Mouse (Mus musculus) myocyte (in vitro differentiated cells): Measurements from ENCODE around the gene Nepro. TPM values are rescaled to one million over a fixed set of nuclear protein-coding genes. Genes with fewer than 3 reads are reported as not detected.

ENCODE experiments used
- H3K27me3 ChIP-seq: one replicate; pipeline ENCODE4 v1.6.1; 2011; ENCODE audit not compliant: control insufficient read depth, insufficient read depth, insufficient read length
- H3K36me3 ChIP-seq: one replicate; pipeline ENCODE4 v1.6.1; 2011; ENCODE audit not compliant: control insufficient read depth, insufficient read depth
- H3K4me2 ChIP-seq: one replicate; pipeline ENCODE4 v1.6.1; 2011; ENCODE audit warnings: low read depth, control low read depth
- H3K4me3 ChIP-seq: one replicate; pipeline ENCODE4 v1.5.1; 2011; ENCODE audit warnings: mild to moderate bottlenecking, control low read depth, moderate library complexity
- H3K79me2 ChIP-seq: one replicate; pipeline ENCODE4 v1.6.1; 2011; ENCODE audit not compliant: control insufficient read depth, insufficient read depth
- H3ac ChIP-seq: one replicate; pipeline ENCODE4 v1.6.1; 2011; ENCODE audit not compliant: control insufficient read depth, insufficient read length
- CEBPB ChIP-seq: IDR thresholded peaks from 2 replicates; pipeline ENCODE4 v1.6.1; 2011; ENCODE audit warnings: mild to moderate bottlenecking, moderate library complexity; ENCODE audit not compliant: poor library complexity, insufficient read depth, severe bottlenecking
- E2F4 ChIP-seq: IDR thresholded peaks from one replicate; pipeline ENCODE4 v1.6.1; 2011; ENCODE audit warnings: mild to moderate bottlenecking, control low read depth, moderate library complexity; ENCODE audit not compliant: insufficient read depth
- MAX ChIP-seq: IDR thresholded peaks from one replicate; pipeline ENCODE4 v1.6.1; 2011; ENCODE audit warnings: low read depth, mild to moderate bottlenecking, control low read depth
- MYOD1 ChIP-seq, 3 experiments: IDR thresholded peaks; one replicate each; pipeline ENCODE4 v1.6.1; 2011; ENCODE audit warnings: control low read depth in 2 of 3, low read depth in 2 of 3, mild to moderate bottlenecking in 2 of 3, moderate library complexity in 1 of 3; ENCODE audit not compliant: insufficient read length in 2 of 3, control insufficient read depth in 1 of 3
- MYOG ChIP-seq, 3 experiments: IDR thresholded peaks; one replicate each; pipeline ENCODE4 v1.6.1; 2011; ENCODE audit warnings: control low read depth in 2 of 3, low read depth in 2 of 3, mild to moderate bottlenecking in 2 of 3; ENCODE audit not compliant: insufficient read length in 2 of 3, control insufficient read depth in 1 of 3, insufficient read depth in 1 of 3
- POLR2A ChIP-seq: IDR thresholded peaks from one replicate; pipeline ENCODE4 v1.6.1; 2011; ENCODE audit warnings: low read depth, mild to moderate bottlenecking, control low read depth, moderate library complexity; ENCODE audit not compliant: insufficient read length
- POLR2AphosphoS2 ChIP-seq: IDR thresholded peaks from one replicate; pipeline ENCODE4 v1.6.1; 2011; ENCODE audit warnings: low read depth, control low read depth; ENCODE audit not compliant: insufficient read length
- REST ChIP-seq: IDR thresholded peaks from one replicate; pipeline ENCODE4 v1.6.1; 2011; ENCODE audit warnings: mild to moderate bottlenecking, control low read depth, moderate library complexity; ENCODE audit not compliant: insufficient read depth, insufficient read length
- SRF ChIP-seq: IDR thresholded peaks from one replicate; pipeline ENCODE4 v1.6.1; 2011; ENCODE audit warnings: low read depth; ENCODE audit not compliant: control insufficient read depth, insufficient read length
- TCF12 ChIP-seq: IDR thresholded peaks from one replicate; pipeline ENCODE4 v1.6.1; 2011; ENCODE audit warnings: mild to moderate bottlenecking, control low read depth; ENCODE audit not compliant: poor library complexity, insufficient read depth, severe bottlenecking
- TCF3 ChIP-seq: IDR thresholded peaks from one replicate; pipeline ENCODE4 v1.6.1; 2011; ENCODE audit warnings: low read depth, control low read depth; ENCODE audit not compliant: insufficient read length
- USF1 ChIP-seq: IDR thresholded peaks from one replicate; pipeline ENCODE4 v1.6.1; 2011; ENCODE audit warnings: low read depth, mild to moderate bottlenecking, control low read depth, moderate library complexity
- polyA plus RNA-seq: library from polyadenylated mRNA; unstranded; fragments of >200 nt; fragmentation: generic; extraction: Trizol; gene quantifications from one replicate; pipeline ENCODE4 v1.2.1, GENCODE M21; 2012; ENCODE audit warnings: missing spikeins

Nepro gene
- polyA plus RNA-seq, 1 experiment, result 6.8 TPM

DNA sequence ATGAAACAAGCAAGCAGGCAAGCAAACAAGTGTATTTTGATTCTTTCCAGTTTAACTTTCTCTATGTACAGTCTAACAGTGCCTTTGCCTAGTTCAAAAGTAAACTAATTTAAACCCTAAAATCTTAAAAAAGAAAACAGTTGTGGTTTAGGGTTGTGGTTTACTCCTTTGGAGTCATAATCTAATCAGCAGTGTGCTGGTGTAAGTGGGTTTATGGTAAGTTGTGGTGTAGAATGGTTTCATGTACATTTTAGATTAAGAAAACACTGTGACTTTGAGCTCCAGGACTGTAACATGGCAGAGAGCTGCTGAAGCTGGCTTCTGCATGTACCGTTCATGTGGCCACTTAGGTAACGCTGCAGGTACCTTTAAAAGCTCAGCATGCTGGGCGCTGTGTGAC lies 3.4 kb downstream of the Nepro start:
- Histone ChIP-seq H3K36me3 (peaks cover 32% of the 10 kb centered on the region), H3K27me3 (no peaks in the 10 kb centered on the region), H3K4me2 (no peak overlapping the region), H3K4me3 (no peak overlapping the region), H3K79me2 (peaks cover 57% of the 10 kb centered on the region), H3ac (no peak overlapping the region)
- TF ChIP-seq CEBPB, result no peak
- no peak for TF ChIP-seq MAX
- TF ChIP-seq TCF12, result no peak
- TF ChIP-seq POLR2AphosphoS2, result no peak
- TF ChIP-seq USF1, result no peak
- TF ChIP-seq MYOG (IDR thresholded peaks at IDR 0.05; ENCODE audit: control insufficient read depth in 1 of 3, insufficient read depth in 1 of 3, insufficient read length in 2 of 3, low read depth in 2 of 3), result no peak
- no peak for TF ChIP-seq POLR2A
- TF ChIP-seq MYOD1 (IDR thresholded peaks at IDR 0.05; ENCODE audit: control insufficient read depth in 1 of 3, insufficient read length in 2 of 3, low read depth in 2 of 3), result no peak
- TF ChIP-seq E2F4, result no peak

DNA sequence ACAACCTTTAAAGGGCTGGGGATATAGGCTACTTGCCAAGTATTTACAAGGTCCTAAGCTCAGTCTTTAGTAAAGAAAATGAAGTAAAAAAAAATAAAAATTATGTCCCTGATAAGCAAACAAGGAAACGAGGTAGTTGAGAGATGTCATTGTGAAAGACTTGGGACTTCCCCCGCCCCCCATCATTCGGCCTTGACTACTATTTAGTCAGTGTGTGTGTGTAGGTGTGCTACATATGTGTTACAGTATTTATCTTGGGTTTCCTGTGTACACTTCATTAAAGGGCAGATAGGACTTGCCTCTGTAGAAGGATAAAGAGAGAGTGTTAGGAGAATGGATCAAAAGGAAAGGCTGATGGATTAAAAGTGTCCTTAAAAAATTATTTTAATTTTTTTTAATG lies 10.0 kb downstream of the Nepro start:
- TF ChIP-seq MYOD1 (IDR thresholded peaks at IDR 0.05; ENCODE audit: control insufficient read depth in 1 of 3, insufficient read length in 2 of 3, low read depth in 2 of 3), result no peak
- no peaks in the 10 kb centered on the region for H3K27me3 ChIP-seq
- H3K36me3 ChIP-seq, result peaks cover 80% of the 10 kb centered on the region
- no peak overlapping the region for H3ac ChIP-seq
- H3K4me2 ChIP-seq, result no peak overlapping the region
- peaks cover 3% of the 10 kb centered on the region for H3K79me2 ChIP-seq
- H3K4me3 ChIP-seq, result no peak overlapping the region

DNA sequence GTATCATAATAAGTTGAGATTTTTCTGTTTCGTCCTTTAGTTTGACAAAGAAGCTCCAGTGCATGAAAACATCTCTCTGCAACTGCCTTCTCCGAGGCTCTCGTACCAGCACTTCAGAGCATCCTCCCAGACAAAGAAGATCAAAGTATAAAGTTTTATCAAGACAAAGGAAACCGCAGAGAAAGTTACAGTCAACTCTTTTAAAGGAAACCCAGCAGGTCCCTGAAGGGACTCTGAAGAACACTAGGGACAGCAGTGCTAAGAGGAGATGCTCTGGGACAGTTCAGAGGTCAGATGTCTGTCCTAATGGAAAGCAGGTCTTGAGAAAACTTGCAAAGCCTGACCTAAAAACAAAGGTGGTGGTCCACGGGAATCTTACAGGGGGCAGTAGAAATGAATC lies 11.6 kb downstream of the Nepro start:
- TF ChIP-seq SRF (no peak), POLR2A (no peak), MYOG (IDR thresholded peaks at IDR 0.05; ENCODE audit: control insufficient read depth in 1 of 3, insufficient read depth in 1 of 3, insufficient read length in 2 of 3, low read depth in 2 of 3) (no peak), TCF3 (no peak), E2F4 (no peak), POLR2AphosphoS2 (no peak), REST (no peak), TCF12 (no peak), CEBPB (no peak), MAX (no peak), MYOD1 (IDR thresholded peaks at IDR 0.05; ENCODE audit: control insufficient read depth in 1 of 3, insufficient read length in 2 of 3, low read depth in 2 of 3) (no peak), USF1 (no peak)
- no peak overlapping the region for H3K4me2 ChIP-seq
- no peak overlapping the region for H3K4me3 ChIP-seq
- H3K79me2 ChIP-seq, result no peaks in the 10 kb centered on the region
- peaks cover 77% of the 10 kb centered on the region for H3K36me3 ChIP-seq
- H3K27me3 ChIP-seq, result no peaks in the 10 kb centered on the region
- no peak overlapping the region for H3ac ChIP-seq

DNA sequence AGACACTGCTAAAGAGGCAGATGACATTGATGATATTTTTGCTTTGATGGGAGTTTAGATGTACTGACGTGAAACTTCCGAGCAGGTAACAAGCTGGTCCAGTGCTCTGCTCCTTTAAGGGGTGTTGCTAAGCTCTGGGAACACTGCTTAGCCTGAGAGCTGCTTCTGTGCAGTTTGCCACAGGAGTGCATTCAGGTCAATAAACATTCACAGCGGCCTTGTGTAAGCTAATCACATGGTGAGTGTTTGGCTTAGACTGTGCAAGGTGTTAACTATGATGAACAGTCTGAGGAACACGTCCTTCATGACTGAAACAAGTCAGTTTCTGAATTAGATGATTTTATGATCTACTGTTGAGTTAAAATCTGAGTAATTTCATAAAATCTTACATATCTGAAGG lies 12.0 kb downstream of the Nepro start:
- H3K4me3 ChIP-seq, result no peak overlapping the region
- TF ChIP-seq TCF12 (no peak), CEBPB (no peak), POLR2AphosphoS2 (no peak), REST (no peak), POLR2A (no peak), USF1 (no peak), TCF3 (no peak), SRF (no peak), MYOG (IDR thresholded peaks at IDR 0.05; ENCODE audit: control insufficient read depth in 1 of 3, insufficient read depth in 1 of 3, insufficient read length in 2 of 3, low read depth in 2 of 3) (no peak), E2F4 (no peak)
- no peaks in the 10 kb centered on the region for H3K27me3 ChIP-seq
- H3K4me2 ChIP-seq, result no peak overlapping the region
- no peaks in the 10 kb centered on the region for H3K79me2 ChIP-seq
- H3K36me3 ChIP-seq, result peaks cover 75% of the 10 kb centered on the region
- no peak overlapping the region for H3ac ChIP-seq

DNA sequence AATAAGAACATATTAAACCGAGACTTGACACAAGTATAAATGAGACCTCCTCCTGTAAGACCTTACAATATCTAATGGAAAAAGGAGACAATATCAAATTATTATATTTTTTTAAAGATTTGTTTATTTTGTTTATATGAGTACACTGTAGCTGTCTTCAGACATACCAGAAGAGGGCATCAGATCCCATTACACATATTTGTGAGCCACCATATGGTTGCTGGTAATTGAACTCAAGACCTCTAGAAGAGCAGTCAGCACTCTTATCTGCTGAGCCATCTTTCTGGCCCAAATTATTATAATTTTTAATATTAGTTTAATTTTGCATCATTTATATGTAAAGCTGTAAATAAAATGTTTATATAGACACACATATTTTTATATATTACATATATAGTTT lies 18.7 kb downstream of the Nepro start:
- Histone ChIP-seq H3K4me3 (no peak overlapping the region), H3K79me2 (peaks cover 24% of the 10 kb centered on the region), H3K27me3 (no peaks in the 10 kb centered on the region), H3ac (no peak overlapping the region), H3K36me3 (peaks cover 36% of the 10 kb centered on the region), H3K4me2 (no peak overlapping the region)
- TF ChIP-seq CEBPB, result no peak
- no peak for TF ChIP-seq REST
- TF ChIP-seq MAX, result no peak
- TF ChIP-seq SRF, result no peak
- TF ChIP-seq E2F4, result no peak
- no peak for TF ChIP-seq USF1
- TF ChIP-seq MYOD1 (IDR thresholded peaks at IDR 0.05; ENCODE audit: control insufficient read depth in 1 of 3, insufficient read length in 2 of 3, low read depth in 2 of 3), result no peak
- no peak for TF ChIP-seq TCF12
- no peak for TF ChIP-seq POLR2AphosphoS2
- no peak for TF ChIP-seq POLR2A
- no peak for TF ChIP-seq TCF3
- TF ChIP-seq MYOG (IDR thresholded peaks at IDR 0.05; ENCODE audit: control insufficient read depth in 1 of 3, insufficient read depth in 1 of 3, insufficient read length in 2 of 3, low read depth in 2 of 3), result no peak
